Mouse (Mus musculus) small intestine, adult 2 months (tissue): Measurements from ENCODE around the gene Rpl3l. TPM values are rescaled to one million over a fixed set of nuclear protein-coding genes. Genes with fewer than 3 reads are reported as not detected.

ENCODE experiments used
- H3K27ac ChIP-seq: fragments of 200-500 bp; 2 replicates; pipeline ENCODE4 v1.5.1; 2012; ENCODE audit warnings: low read depth, low read length, control low read depth, inconsistent platforms; ENCODE audit not compliant: insufficient read depth
- H3K27me3 ChIP-seq: fragments of 200-500 bp; 2 replicates; pipeline ENCODE4 v1.6.1; 2012; ENCODE audit warnings: mild to moderate bottlenecking, moderate library complexity, low read length, inconsistent platforms; ENCODE audit not compliant: control insufficient read depth, insufficient read depth
- H3K36me3 ChIP-seq: fragments of 200-500 bp; 2 replicates; pipeline ENCODE4 v1.6.1; 2012; ENCODE audit warnings: mild to moderate bottlenecking, low read length, control low read depth, inconsistent platforms; ENCODE audit not compliant: control insufficient read depth, insufficient read depth
- H3K4me1 ChIP-seq: fragments of 200-500 bp; 2 replicates; pipeline ENCODE4 v1.6.1; 2012; ENCODE audit warnings: low read length, inconsistent platforms, mixed read lengths; ENCODE audit not compliant: control insufficient read depth, insufficient read depth, insufficient read length
- H3K4me3 ChIP-seq: fragments of 200-500 bp; 2 replicates; pipeline ENCODE4 v1.5.1; 2012; ENCODE audit warnings: low read depth, mild to moderate bottlenecking, control low read depth, inconsistent platforms, low read length, moderate library complexity
- CTCF ChIP-seq: fragments of 200-500 bp; IDR thresholded peaks from 2 replicates; pipeline ENCODE4 v1.5.1; 2012; ENCODE audit warnings: low read depth, mild to moderate bottlenecking, control low read depth, inconsistent platforms, low read length, moderate library complexity, mixed read lengths; ENCODE audit not compliant: insufficient replicate concordance, insufficient read length; ENCODE audit errors: extremely low read depth
- POLR2A ChIP-seq: fragments of 200-500 bp; IDR thresholded peaks from 2 replicates; pipeline ENCODE4 v1.6.1; 2012; ENCODE audit warnings: low read depth, mild to moderate bottlenecking, control low read depth, inconsistent platforms, low read length, moderate library complexity
- WGBS: fragments of 180-500 bp; shearing (Covaris S2); methylation state at CpG from one replicate; pipeline ENCODE4 v1.1.7; 2018; 5-methylcytosine and 5-hydroxymethylcytosine counted together
- polyA plus RNA-seq: library from polyadenylated mRNA; depleted of rRNA; stranded (reverse); fragments of >200 nt; gene quantifications from 2 replicates; pipeline ENCODE4 v1.2.3, GENCODE M21; 2012

Gene Rpl3l
- polyA plus RNA-seq, 1 experiment: 0.11 TPM

GRCm38 (mm10) chr17:24696011-24696697 lies 31.5 kb upstream of the Rpl3l start, which contains the start of the genes Gfer and Noxo1:
Gene Gfer (minus strand): TSS chr17:24696156.
Gene Noxo1 (plus strand): TSS chr17:24696234.
- WGBS: 2% methylated on average over 73 of the region's 76 CpGs
- Histone ChIP-seq H3K27ac (peak within 1 kb of the TSS; percentile 99), H3K4me3 (peak within 1 kb of the TSS; percentile 74), H3K27me3 (no peaks in the 10 kb centered on the region), H3K4me1 (peaks cover 23% of the 10 kb centered on the region), H3K36me3 (peaks cover 14% of the 10 kb centered on the region)
- TF ChIP-seq POLR2A: no peak; the same call in none of the 2 replicates
- TF ChIP-seq CTCF: no peak; the same call in 1 of the 2 replicates

- Histone ChIP-seq H3K27ac (peak overlapping the region; percentile 99), H3K36me3 (peaks cover 21% of the 10 kb centered on the region), H3K27me3 (no peaks in the 10 kb centered on the region), H3K4me3 (peak overlapping the region; percentile 66), H3K4me1 (peaks cover 23% of the 10 kb centered on the region)
- WGBS: 11% methylated on average over 5 of the region's 5 CpGs
- TF ChIP-seq POLR2A (no peak; the same call in 1 of the 2 replicates), CTCF (no peak)
These were observed 29.6 kb upstream of the Rpl3l start for GRCm38 (mm10) chr17:24697985-24698384.

- TF ChIP-seq POLR2A (no peak), CTCF (no peak)
- peaks cover 21% of the 10 kb centered on the region for H3K36me3 ChIP-seq
- H3K27ac ChIP-seq: peak overlapping the region; percentile 99
- WGBS: 28% methylated on average over 9 of the region's 9 CpGs
- H3K4me1 ChIP-seq: peaks cover 23% of the 10 kb centered on the region
- no peaks in the 10 kb centered on the region for H3K27me3 ChIP-seq
- H3K4me3 ChIP-seq: peak overlapping the region; percentile 66
These were observed 28.9 kb upstream of the Rpl3l start for GRCm38 (mm10) chr17:24698715-24699114.

- no peaks in the 10 kb centered on the region for H3K27me3 ChIP-seq
- TF ChIP-seq CTCF (no peak), POLR2A (peak; percentile 76)
- peaks cover 27% of the 10 kb centered on the region for H3K36me3 ChIP-seq
- 30% methylated on average over 2 of the region's 2 CpGs for WGBS
- H3K4me3 ChIP-seq: peak overlapping the region; percentile 65
- H3K27ac ChIP-seq: peak overlapping the region; percentile 99
- H3K4me1 ChIP-seq: peaks cover 23% of the 10 kb centered on the region
These were observed 28.1 kb upstream of the Rpl3l start for GRCm38 (mm10) chr17:24699473-24699872.

- Histone ChIP-seq H3K36me3 (peaks cover 27% of the 10 kb centered on the region), H3K4me3 (peak overlapping the region; percentile 65; the same call in 1 of the 2 replicates), H3K27me3 (no peaks in the 10 kb centered on the region), H3K27ac (no peak overlapping the region), H3K4me1 (peaks cover 20% of the 10 kb centered on the region)
- TF ChIP-seq POLR2A (no peak), CTCF (no peak)
- WGBS: 88% methylated on average over 9 of the region's 9 CpGs
These were observed 26.4 kb upstream of the Rpl3l start for GRCm38 (mm10) chr17:24701251-24701650.

GRCm38 (mm10) chr17:24705821-24706220 lies 21.8 kb upstream of the Rpl3l start:
- Histone ChIP-seq H3K36me3 (peaks cover 24% of the 10 kb centered on the region), H3K27ac (no peak overlapping the region), H3K4me3 (no peak overlapping the region), H3K4me1 (peaks cover 1% of the 10 kb centered on the region), H3K27me3 (no peaks in the 10 kb centered on the region)
- 90% methylated on average over 3 of the region's 3 CpGs for WGBS
- TF ChIP-seq CTCF (no peak), POLR2A (no peak)

- no peaks in the 10 kb centered on the region for H3K27me3 ChIP-seq
- peaks cover 10% of the 10 kb centered on the region for H3K36me3 ChIP-seq
- H3K4me3 ChIP-seq: peak within 1 kb of the TSS; percentile 84
- H3K27ac ChIP-seq: peak within 1 kb of the TSS; percentile 51
- TF ChIP-seq CTCF: no peak
- peak; percentile 84 for TF ChIP-seq POLR2A
- WGBS: 1% methylated on average over 32 of the region's 32 CpGs
- no peaks in the 10 kb centered on the region; the same call in 1 of the 2 replicates for H3K4me1 ChIP-seq
These were observed 20.4 kb upstream of the Rpl3l start, which contains the start of gene Tbl3 for GRCm38 (mm10) chr17:24706982-24707800. Gene Tbl3 (minus strand): TSS chr17:24707660.
